Mouse (Mus musculus): ENCODE measurements around the gene Srd5a1.

DNA sequence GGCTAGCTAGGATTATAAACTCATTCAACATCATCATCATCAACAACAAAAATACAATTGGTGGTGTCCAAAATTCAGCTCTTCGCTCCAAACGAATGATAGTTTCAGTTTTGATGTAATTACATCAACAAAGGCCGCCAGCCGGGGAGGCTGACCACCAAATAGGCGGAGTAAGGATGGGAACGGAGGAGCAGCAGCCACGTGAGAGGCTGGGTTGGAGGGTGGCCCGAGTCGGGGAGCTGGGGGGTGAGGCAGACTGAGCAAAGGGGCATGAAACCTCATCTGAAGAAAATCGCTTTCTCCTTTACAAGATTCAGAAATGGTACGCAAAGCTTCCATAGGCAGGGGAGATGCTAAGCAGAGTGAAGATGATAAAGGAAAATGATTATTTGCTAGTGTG is 34.6 kb downstream of the Srd5a1 start:
- TF ChIP-seq CTCF (IDR thresholded peaks at IDR 0.05; ENCODE audit: low read depth, low read length) (no peak), POLR2A (IDR thresholded peaks at IDR 0.05; ENCODE audit: extremely low read depth, insufficient read depth, low read length) (no peak)
